Mouse (Mus musculus) olfactory bulb, adult 2 months (tissue): ENCODE data around the gene Kctd15.

Experiments used
- CTCF ChIP-seq: fragments of 200-500 bp; IDR thresholded peaks from 2 replicates; pipeline ENCODE4 v1.5.1; 2012; ENCODE audit warnings: low read depth, mild to moderate bottlenecking, low read length, moderate library complexity; ENCODE audit not compliant: insufficient read depth
- POLR2A ChIP-seq: fragments of 200-500 bp; IDR thresholded peaks from 2 replicates; pipeline ENCODE4 v1.6.1; 2012; ENCODE audit warnings: mild to moderate bottlenecking, low read depth, low read length, moderate library complexity; ENCODE audit not compliant: insufficient read depth

DNA sequence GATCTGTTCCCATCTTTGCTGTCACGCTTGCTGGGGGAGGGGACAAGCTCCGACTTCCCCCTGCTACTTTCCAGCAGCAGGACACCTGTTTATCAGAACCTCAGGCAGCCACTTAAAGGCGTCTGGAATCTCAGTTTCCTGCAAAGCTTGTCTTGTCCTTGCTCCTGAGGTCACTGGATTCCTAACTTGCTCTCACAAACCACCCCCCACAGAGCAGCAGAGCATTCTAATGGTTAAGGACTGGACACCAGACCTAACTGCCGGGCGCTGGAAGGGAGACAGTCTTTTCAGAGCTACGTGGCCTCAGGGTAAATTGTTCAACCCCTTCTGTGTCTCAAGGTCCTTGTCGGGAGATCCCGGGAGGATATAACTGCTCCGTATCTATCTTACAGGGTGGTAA, 12.8 kb upstream of the Kctd15 start:
- TF ChIP-seq CTCF, result no peak
- TF ChIP-seq POLR2A, result no peak
